Mouse (Mus musculus) intestine, postnatal 0 days (tissue): ENCODE results near the gene Hoxc11. TPM values are rescaled to one million over a fixed set of nuclear protein-coding genes. Genes with fewer than 3 reads are reported as not detected.
A peak's percentile ranks its signal among the peaks of the same experiment; 100 is the strongest.

Experiments used
- ATAC-seq: fragments of 200-750 bp; cut with Nextera tagmentation; 2 replicates; pipeline ENCODE4 v1.8.0; 2017; ENCODE audit warnings: mild to moderate bottlenecking, moderate TSS enrichment, moderate library complexity
- H3K27ac ChIP-seq: fragments of 300-500 bp; sonication (generic); 2 replicates; pipeline ENCODE4 v1.5.1; 2014; ENCODE audit warnings: mild to moderate bottlenecking, low read depth, low read length, moderate library complexity
- H3K27me3 ChIP-seq: fragments of 300-500 bp; sonication (generic); replicated peaks from 2 replicates; pipeline ENCODE4 v1.6.1; 2014; ENCODE audit warnings: low read length, mixed read lengths; ENCODE audit not compliant: control insufficient read depth, insufficient read depth
- H3K36me3 ChIP-seq: fragments of 300-500 bp; sonication (generic); 2 replicates; pipeline ENCODE4 v1.6.1; 2014; ENCODE audit warnings: mild to moderate bottlenecking, moderate library complexity; ENCODE audit not compliant: control insufficient read depth, insufficient read depth
- H3K4me1 ChIP-seq: fragments of 300-500 bp; sonication (generic); replicated peaks from 2 replicates; pipeline ENCODE4 v1.6.1; 2014; ENCODE audit warnings: antibody characterized with exemption, low read length, mixed read lengths; ENCODE audit not compliant: control insufficient read depth, insufficient read depth
- H3K4me2 ChIP-seq: fragments of 300-500 bp; sonication (generic); replicated peaks from 2 replicates; pipeline ENCODE4 v1.6.1; 2014; ENCODE audit warnings: low read depth, mild to moderate bottlenecking, moderate library complexity
- H3K4me3 ChIP-seq: fragments of 300-500 bp; sonication (generic); 2 replicates; pipeline ENCODE4 v1.5.1; 2014; ENCODE audit warnings: low read depth, low read length
- H3K9ac ChIP-seq: fragments of 300-500 bp; sonication (generic); 2 replicates; pipeline ENCODE4 v1.6.1; 2014; ENCODE audit warnings: mild to moderate bottlenecking, low read depth, low read length
- H3K9me3 ChIP-seq: fragments of 300-500 bp; sonication (generic); 2 replicates; pipeline ENCODE4 v1.6.1; 2016; ENCODE audit warnings: mixed run types; ENCODE audit not compliant: control insufficient read depth
- CTCF ChIP-seq: sonication (generic); IDR thresholded peaks from 2 replicates; pipeline ENCODE4 v1.5.1; 2016; ENCODE audit warnings: low read depth, mild to moderate bottlenecking, control low read depth, antibody characterized with exemption, moderate library complexity
- WGBS: fragments of 180-500 bp; shearing (Covaris S2); extraction: QIAGEN DNeasy Blood & Tissue Kit; methylation state at CpG from one replicate; pipeline ENCODE4 v1.1.7; 2014; 5-methylcytosine and 5-hydroxymethylcytosine counted together
- polyA plus RNA-seq: library from polyadenylated mRNA; unstranded; fragments of >200 nt; fragmentation: Nextera tagmentation; extraction: Ambion mirVana; gene quantifications from 2 replicates; pipeline ENCODE4 v1.2.1, GENCODE M21; 2015

The Hoxc11 gene
- polyA plus RNA-seq, 1 experiment from 2014 or later = not detected

DNA sequence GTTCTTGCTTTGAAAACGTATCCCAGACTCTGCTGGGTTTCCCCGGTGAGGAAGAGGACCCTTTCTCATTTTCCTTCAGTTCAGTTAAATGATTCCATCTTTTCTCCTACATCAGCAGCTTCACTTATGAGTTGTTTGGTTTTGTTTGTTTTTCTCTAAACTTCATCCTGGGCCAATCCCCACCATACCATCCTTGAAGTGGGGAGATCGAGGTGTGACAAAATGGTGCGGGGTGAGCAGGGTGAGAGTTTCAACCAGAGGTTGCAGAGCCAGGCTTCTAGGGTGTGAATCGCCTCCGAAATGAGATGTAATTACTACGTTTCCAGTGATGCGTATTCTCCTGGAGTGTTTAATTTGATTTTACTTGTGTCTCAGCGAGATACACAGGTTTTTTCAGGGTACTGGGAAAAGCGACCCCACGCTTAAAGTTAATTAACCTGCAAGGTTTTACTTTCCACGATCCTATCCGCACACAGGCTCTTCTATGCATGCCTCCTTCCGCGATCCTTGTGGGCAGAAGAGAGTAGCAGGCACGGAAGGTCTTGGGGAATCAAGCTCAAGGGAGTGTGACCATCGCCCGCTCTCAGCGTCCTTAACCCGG, 36.2 kb upstream of the Hoxc11 start:
- Histone ChIP-seq H3K4me1 (no peaks in the 10 kb centered on the region), H3K9me3 (no peaks in the 10 kb centered on the region), H3K9ac (no peak overlapping the region), H3K27me3 (peaks cover 94% of the 10 kb centered on the region), H3K4me2 (no peak overlapping the region), H3K4me3 (no peak overlapping the region), H3K27ac (no peak overlapping the region), H3K36me3 (no peaks in the 10 kb centered on the region)
- ATAC-seq = no peak
- WGBS = 3% methylated on average over 20 of the region's 20 CpGs
- TF ChIP-seq CTCF = no peak

DNA sequence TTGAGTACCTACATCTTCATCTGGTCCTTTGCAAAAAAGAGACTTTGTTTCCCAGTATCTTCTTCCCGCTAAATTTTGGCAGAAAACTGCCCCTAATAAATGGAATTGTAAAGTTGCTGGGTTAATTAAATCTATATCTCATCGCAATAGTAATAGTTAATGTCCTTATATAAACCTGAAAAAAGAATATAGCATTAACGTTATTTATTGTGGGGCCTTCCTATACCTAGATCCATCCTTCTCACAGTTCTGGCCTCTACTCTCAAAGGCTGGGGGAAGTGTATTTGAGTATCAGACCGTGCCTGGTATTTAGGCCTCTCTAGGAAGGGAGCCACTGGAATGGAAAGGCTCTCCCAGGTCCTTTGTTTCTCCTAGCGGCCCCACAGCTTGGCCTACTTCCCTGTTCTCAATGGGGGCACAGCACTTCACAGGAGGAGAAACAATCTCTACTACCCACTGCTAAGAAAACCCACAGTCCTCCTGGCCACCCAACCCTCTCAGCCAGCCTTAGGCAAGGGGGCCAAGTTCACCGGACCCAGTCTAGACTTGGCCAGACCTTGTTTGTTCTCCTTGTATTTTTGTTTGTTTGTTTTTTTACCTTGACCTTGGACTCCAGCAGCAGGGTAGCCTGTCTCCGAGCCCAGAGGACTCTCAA, 35.5 kb upstream of the Hoxc11 start:
- Histone ChIP-seq H3K9me3 (no peaks in the 10 kb centered on the region), H3K4me2 (no peak overlapping the region), H3K36me3 (no peaks in the 10 kb centered on the region), H3K27me3 (peaks cover 95% of the 10 kb centered on the region), H3K4me3 (no peak overlapping the region), H3K27ac (no peak overlapping the region), H3K4me1 (no peaks in the 10 kb centered on the region), H3K9ac (no peak overlapping the region)
- no peak for ATAC-seq
- TF ChIP-seq CTCF = no peak
- 4% methylated on average over 7 of the region's 7 CpGs for WGBS

DNA sequence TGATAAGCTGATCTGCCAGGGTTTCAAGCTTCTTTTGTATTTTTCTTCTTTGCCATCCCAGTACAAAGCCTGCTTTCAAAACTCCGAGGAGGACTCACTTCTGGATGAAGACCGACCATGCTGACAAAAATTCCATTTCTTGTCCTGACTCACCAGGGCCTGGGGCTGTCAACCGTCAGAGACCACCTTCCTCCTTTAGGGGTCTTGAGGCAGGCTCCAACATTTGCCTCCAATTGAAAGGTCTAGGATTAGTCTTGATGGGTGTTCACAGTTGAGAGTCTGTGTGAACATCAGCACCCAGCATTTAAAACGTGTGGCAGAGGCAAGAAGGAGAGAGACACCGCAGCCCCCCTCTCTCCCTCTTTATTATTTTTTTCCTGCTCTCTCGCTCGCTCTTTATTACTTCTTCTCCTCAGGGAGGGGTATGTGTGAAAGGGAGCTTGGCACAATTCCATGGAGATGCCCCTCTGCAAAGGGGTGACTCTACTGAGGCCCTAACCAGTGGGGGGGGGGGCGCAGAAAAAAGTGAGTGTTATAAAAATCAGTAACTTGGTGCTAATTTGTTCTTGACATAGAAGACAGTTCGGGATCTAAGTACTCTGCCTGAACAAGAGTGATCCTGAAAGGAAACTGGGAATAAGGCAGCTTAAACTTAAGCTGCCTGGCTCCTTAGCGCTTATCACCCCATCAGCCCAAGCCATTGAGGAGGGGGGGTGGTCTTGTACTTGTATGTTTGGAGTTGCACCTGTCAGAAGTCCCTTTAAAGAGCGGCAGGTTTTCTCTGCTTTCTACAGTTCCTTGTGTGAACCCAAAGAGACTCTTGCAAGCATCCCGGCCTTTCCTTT, 34.7 kb upstream of the Hoxc11 start:
- no peaks in the 10 kb centered on the region for H3K9me3 ChIP-seq
- no peak overlapping the region for H3K9ac ChIP-seq
- no peak overlapping the region for H3K4me2 ChIP-seq
- H3K36me3 ChIP-seq = no peaks in the 10 kb centered on the region
- no peak overlapping the region for H3K4me3 ChIP-seq
- no peaks in the 10 kb centered on the region for H3K4me1 ChIP-seq
- peaks cover 95% of the 10 kb centered on the region for H3K27me3 ChIP-seq
- no peak for TF ChIP-seq CTCF
- ATAC-seq = no peak
- no peak overlapping the region for H3K27ac ChIP-seq
- WGBS = 6% methylated on average over 12 of the region's 12 CpGs

DNA sequence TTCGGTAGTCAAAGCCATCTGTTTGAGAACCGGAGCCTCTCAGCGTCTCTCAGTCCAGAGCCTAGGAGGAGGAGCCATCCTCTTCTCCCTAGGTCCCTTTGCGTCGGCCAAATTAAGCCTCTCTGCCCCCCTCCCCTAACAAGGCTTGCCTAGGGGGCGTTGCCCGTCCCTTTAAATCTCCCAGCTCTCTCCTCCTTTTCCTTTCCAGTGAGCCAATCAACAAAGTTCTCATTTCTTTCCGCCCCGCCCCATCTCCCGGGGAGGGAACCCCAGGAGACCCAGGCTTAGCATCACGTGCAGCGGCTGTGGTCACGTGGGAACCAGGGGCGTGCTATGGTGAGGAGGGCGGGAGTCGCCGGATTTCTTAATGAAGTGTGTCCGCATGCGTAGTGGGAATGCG, 33.6 kb upstream of the Hoxc11 start:
- Histone ChIP-seq H3K9ac (no peak overlapping the region), H3K4me2 (peak overlapping the region; percentile 40; the same call in 1 of the 2 replicates), H3K27me3 (peaks cover 95% of the 10 kb centered on the region), H3K4me3 (peak overlapping the region; percentile 17), H3K27ac (no peak overlapping the region), H3K36me3 (no peaks in the 10 kb centered on the region), H3K4me1 (no peaks in the 10 kb centered on the region), H3K9me3 (no peaks in the 10 kb centered on the region)
- TF ChIP-seq CTCF = no peak
- 0 out of 2 replicates have a peak, but pooled peaks have one; percentile 38 for ATAC-seq
- WGBS = under 1% methylated on average over 20 of the region's 20 CpGs

DNA sequence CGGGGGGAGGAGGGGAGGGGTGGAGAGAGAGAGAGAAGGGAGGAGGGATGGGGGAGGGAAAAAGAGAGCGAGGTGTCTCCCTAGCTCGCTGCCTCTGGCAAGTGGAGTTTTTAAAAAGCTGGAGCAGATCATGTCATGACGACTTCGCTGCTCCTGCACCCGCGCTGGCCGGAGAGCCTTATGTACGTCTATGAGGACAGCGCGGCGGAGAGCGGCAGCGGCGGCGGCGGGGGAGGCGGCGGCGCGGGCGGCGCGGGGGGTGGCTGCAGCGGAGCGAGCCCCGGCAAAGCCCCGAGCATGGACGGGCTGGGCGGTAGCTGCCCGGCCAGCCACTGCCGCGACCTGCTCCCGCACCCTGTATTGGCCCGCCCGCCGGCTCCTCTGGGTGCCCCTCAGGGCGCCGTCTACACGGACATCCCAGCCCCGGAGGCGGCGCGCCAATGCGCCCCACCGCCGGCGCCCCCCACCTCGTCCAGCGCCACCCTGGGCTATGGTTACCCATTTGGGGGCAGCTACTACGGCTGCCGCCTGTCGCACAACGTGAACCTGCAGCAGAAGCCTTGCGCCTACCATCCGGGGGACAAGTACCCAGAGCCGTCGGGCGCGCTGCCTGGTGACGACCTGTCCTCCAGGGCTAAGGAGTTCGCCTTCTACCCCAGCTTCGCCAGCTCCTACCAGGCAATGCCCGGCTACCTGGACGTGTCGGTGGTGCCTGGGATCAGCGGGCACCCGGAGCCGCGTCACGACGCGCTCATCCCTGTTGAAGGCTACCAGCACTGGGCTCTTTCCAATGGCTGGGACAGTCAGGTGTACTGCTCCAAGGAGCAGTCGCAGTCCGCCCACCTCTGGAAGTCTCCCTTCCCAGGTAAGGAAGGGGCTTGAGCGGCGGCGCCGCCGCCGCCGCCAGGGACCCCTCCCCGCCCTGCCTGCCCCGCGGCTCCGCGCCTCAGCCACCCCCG, 32.9 kb upstream of the Hoxc11 start, which contains the start of gene Hoxc13:
Gene Hoxc13 (plus strand): TSS at position 51 of the 959 bp plus-strand sequence.
- Histone ChIP-seq H3K4me1 (no peaks in the 10 kb centered on the region), H3K4me3 (peak within 1 kb of the TSS; percentile 17), H3K4me2 (peak within 1 kb of the TSS; percentile 40), H3K9ac (no peak within 1 kb of the TSS), H3K27ac (no peak within 1 kb of the TSS), H3K27me3 (peaks cover 95% of the 10 kb centered on the region), H3K9me3 (no peaks in the 10 kb centered on the region), H3K36me3 (no peaks in the 10 kb centered on the region)
- TF ChIP-seq CTCF = no peak
- 0 out of 2 replicates have a peak, but pooled peaks have one; percentile 22 for ATAC-seq
- WGBS = under 1% methylated on average over 79 of the region's 88 CpGs
